Mouse (Mus musculus): ENCODE measurements around the gene Klrb1f. TPM values are rescaled to one million over a fixed set of nuclear protein-coding genes. Genes with fewer than 3 reads are reported as not detected.
"Not testable (repeated sequence)": the region's sequence is repeated elsewhere in the genome, so short reads cannot be mapped to it uniquely, and the experiment has no call there.

Klrb1f gene
- polyA plus RNA-seq (2012; ENCODE audit: insufficient read depth, insufficient read length, missing spikeins): not detected in 2 replicates

DNA sequence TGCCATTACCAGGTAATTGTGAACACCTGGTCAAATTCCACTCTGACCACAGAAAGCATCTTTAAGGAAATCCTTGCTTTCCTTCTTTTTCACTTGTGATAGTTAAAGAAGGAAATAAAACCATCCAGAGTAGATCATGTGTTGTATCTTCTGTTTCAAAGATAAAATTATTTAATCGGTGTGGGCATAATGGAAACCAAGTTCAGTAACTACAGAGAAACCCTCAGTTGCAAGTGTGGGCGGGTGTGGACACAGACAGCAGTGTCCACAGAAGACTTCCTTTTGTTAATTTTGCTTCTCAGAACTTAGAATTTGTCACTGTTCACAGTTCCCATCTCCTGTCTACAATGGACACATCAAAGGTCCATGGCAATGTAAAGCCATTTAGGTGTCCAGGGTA lies at the start of gene Klrb1f:
Klrb1f (plus strand) TSS at position 301 of the 400 bp plus-strand sequence.
- Histone ChIP-seq H3K27ac (ENCODE audit: insufficient read depth, low read depth, low read length) (no peak within 1 kb of the TSS), H3K4me3 (ENCODE audit: insufficient read depth, low read length) (no peak within 1 kb of the TSS), H3K4me1 (ENCODE audit: control insufficient read depth, insufficient read depth, low read length) (peaks cover 5% of the 10 kb centered on the region; the same call in 1 of the 2 replicates)
- no peak for TF ChIP-seq POLR2A (IDR thresholded peaks at IDR 0.05; ENCODE audit: borderline replicate concordance, low read depth, low read length)
- no peak for TF ChIP-seq CTCF (IDR thresholded peaks at IDR 0.05; ENCODE audit: low read depth, low read length)

DNA sequence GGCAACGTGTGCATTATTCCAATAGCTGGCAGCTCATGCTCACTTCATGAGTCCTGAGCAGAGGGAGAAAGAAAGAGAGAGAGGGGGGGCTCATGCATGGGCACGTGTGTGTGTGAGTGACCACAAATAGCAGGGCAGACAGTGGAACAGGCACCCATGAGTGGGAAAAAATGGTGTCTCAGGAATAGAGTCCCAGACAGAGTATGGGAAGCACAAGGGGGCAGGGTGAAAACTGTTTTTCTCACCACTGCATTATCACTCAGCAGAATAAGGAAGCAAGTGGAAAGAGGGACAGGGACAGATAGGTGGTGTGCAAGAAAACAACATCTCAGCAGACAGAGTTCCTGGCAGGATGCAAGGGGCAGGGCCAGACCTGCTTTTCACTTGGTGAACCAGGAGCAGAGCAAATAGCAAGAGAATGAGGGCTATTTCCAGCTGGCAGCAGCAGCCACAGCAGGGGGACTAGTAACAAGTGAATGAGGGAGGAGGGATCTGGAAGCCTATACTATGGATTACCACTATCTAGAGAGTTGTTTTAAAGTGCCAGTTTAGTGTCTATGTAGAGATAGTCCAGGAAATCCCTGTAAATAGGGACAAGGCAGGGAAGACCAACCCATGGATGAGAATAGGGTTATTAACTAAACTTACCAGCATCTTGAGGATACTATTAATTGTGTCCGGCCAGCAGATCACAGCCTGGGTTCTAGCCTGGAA lies 49.5 kb upstream of the Klrb1f start:
- H3K27ac ChIP-seq (ENCODE audit: insufficient read depth, low read depth, low read length): no peak overlapping the region
- H3K4me1 ChIP-seq (ENCODE audit: control insufficient read depth, insufficient read depth, low read length): peaks cover 2% of the 10 kb centered on the region
- H3K4me3 ChIP-seq (ENCODE audit: insufficient read depth, low read length): no peak overlapping the region
- TF ChIP-seq CTCF (IDR thresholded peaks at IDR 0.05; ENCODE audit: low read depth, low read length): no peak
- no peak for TF ChIP-seq POLR2A (IDR thresholded peaks at IDR 0.05; ENCODE audit: borderline replicate concordance, low read depth, low read length)

GRCm38 (mm10) chr6:128996768-128997442 lies 48.8 kb upstream of the Klrb1f start:
- no peak overlapping the region for H3K4me3 ChIP-seq (ENCODE audit: insufficient read depth, low read length)
- peaks cover 2% of the 10 kb centered on the region for H3K4me1 ChIP-seq (ENCODE audit: control insufficient read depth, insufficient read depth, low read length)
- H3K27ac ChIP-seq (ENCODE audit: insufficient read depth, low read depth, low read length): no peak overlapping the region
- TF ChIP-seq POLR2A (IDR thresholded peaks at IDR 0.05; ENCODE audit: borderline replicate concordance, low read depth, low read length) (no peak), CTCF (IDR thresholded peaks at IDR 0.05; ENCODE audit: low read depth, low read length) (no peak)

DNA sequence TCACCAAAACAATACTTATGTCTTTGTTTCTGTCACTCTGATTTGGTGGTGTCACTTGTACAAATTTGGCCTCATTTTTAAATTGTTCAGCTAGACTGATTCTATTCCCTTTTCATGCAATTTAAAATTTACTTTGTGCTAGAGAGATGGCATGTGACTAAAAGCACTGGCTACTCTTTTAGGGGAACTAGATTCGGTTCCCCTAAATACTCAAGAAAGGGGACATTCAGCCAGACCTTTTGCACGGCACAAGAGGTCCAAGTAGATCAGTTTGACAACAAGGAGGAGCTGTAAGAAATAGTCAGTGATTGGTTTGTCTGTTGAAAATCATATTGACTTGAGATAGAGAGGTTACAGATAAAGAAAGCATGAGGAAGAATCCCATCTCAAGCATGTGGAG lies 44.3 kb upstream of the Klrb1f start:
- TF ChIP-seq CTCF (IDR thresholded peaks at IDR 0.05; ENCODE audit: low read depth, low read length) (no peak), POLR2A (IDR thresholded peaks at IDR 0.05; ENCODE audit: borderline replicate concordance, low read depth, low read length) (no peak)
- 0 out of 2 replicates have a peak overlapping the region, but pooled peaks have one; percentile 2 for H3K27ac ChIP-seq (ENCODE audit: insufficient read depth, low read depth, low read length)
- peaks cover 2% of the 10 kb centered on the region for H3K4me1 ChIP-seq (ENCODE audit: control insufficient read depth, insufficient read depth, low read length)
- no peak overlapping the region for H3K4me3 ChIP-seq (ENCODE audit: insufficient read depth, low read length)

DNA sequence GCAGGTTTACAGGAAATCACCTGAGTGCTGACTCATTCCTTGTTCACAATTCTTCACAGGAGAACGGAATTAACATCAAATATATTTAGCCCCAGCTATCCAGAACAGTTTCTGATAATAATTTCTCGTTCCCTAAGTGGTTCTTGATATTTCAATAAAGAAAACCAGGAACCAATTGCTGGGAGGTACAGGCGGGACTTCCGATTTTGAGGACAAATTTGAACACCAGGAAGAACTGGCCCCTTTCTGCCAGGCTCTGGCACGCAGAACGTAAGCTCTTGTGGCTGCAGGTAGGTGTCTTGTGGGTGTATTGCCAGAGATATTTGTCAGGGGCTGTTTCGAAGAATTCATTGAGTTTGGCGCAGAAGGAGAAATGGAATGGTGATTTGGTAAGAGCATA lies 37.1 kb upstream of the Klrb1f start:
- Histone ChIP-seq H3K27ac (ENCODE audit: insufficient read depth, low read depth, low read length) (no peak overlapping the region), H3K4me1 (ENCODE audit: control insufficient read depth, insufficient read depth, low read length) (no peaks in the 10 kb centered on the region), H3K4me3 (ENCODE audit: insufficient read depth, low read length) (no peak overlapping the region)
- TF ChIP-seq CTCF (IDR thresholded peaks at IDR 0.05; ENCODE audit: low read depth, low read length): no peak
- no peak for TF ChIP-seq POLR2A (IDR thresholded peaks at IDR 0.05; ENCODE audit: borderline replicate concordance, low read depth, low read length)

- H3K4me3 ChIP-seq (ENCODE audit: insufficient read depth, low read length): not testable (repeated sequence)
Measured at GRCm38 (mm10) chr6:129009846-129010504, 35.7 kb upstream of the Klrb1f start.

GRCm38 (mm10) chr6:129010505-129010873 lies 35.2 kb upstream of the Klrb1f start:
- Histone ChIP-seq H3K27ac (ENCODE audit: insufficient read depth, low read depth, low read length) (no peak overlapping the region), H3K4me3 (ENCODE audit: insufficient read depth, low read length) (no peak overlapping the region), H3K4me1 (ENCODE audit: control insufficient read depth, insufficient read depth, low read length) (no peaks in the 10 kb centered on the region)
- TF ChIP-seq POLR2A (IDR thresholded peaks at IDR 0.05; ENCODE audit: borderline replicate concordance, low read depth, low read length): no peak
- no peak for TF ChIP-seq CTCF (IDR thresholded peaks at IDR 0.05; ENCODE audit: low read depth, low read length)

More at GRCm38 (mm10) chr6:129009846-129010504, 35.7 kb upstream of the Klrb1f start:
- not testable (repeated sequence) for H3K27ac ChIP-seq (ENCODE audit: insufficient read depth, low read depth, low read length); H3K4me1 ChIP-seq (ENCODE audit: control insufficient read depth, insufficient read depth, low read length)

DNA sequence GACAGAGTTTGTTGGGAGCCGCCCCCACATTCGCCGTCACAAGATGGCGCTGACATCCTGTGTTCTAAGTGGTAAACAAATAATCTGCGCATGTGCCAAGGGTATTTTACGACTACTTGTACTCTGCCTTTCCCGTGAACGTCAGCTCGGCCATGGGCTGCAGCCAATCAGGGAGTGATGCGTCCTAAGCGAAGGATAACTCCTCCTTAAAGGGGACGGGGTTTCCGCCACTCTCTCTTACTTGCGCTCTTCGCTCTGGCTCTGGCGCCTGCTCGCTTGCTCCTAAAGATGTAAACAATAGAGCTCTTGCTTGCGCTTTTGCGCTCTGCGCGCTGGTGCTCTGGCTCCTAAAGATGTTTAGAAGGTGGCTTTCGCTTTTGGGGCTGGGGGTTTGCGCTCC lies 33.7 kb upstream of the Klrb1f start:
- not testable (repeated sequence) for H3K4me1 ChIP-seq (ENCODE audit: control insufficient read depth, insufficient read depth, low read length); H3K27ac ChIP-seq (ENCODE audit: insufficient read depth, low read depth, low read length); H3K4me3 ChIP-seq (ENCODE audit: insufficient read depth, low read length)

- TF ChIP-seq CTCF (IDR thresholded peaks at IDR 0.05; ENCODE audit: low read depth, low read length): no peak
- no peak for TF ChIP-seq POLR2A (IDR thresholded peaks at IDR 0.05; ENCODE audit: borderline replicate concordance, low read depth, low read length)
- Histone ChIP-seq H3K27ac (ENCODE audit: insufficient read depth, low read depth, low read length) (no peak overlapping the region), H3K4me1 (ENCODE audit: control insufficient read depth, insufficient read depth, low read length) (no peaks in the 10 kb centered on the region), H3K4me3 (ENCODE audit: insufficient read depth, low read length) (no peak overlapping the region)
Measured at GRCm38 (mm10) chr6:129012966-129013365, 32.7 kb upstream of the Klrb1f start.

GRCm38 (mm10) chr6:129013762-129014276 lies 31.9 kb upstream of the Klrb1f start:
- Histone ChIP-seq H3K27ac (ENCODE audit: insufficient read depth, low read depth, low read length) (no peak overlapping the region), H3K4me3 (ENCODE audit: insufficient read depth, low read length) (no peak overlapping the region), H3K4me1 (ENCODE audit: control insufficient read depth, insufficient read depth, low read length) (no peaks in the 10 kb centered on the region)
- no peak for TF ChIP-seq POLR2A (IDR thresholded peaks at IDR 0.05; ENCODE audit: borderline replicate concordance, low read depth, low read length)
- TF ChIP-seq CTCF (IDR thresholded peaks at IDR 0.05; ENCODE audit: low read depth, low read length): no peak

All from bone marrow macrophage, adult 2 months (primary cell).